Mouse (Mus musculus): ENCODE results near the gene Gse1. TPM values are rescaled to one million over a fixed set of nuclear protein-coding genes. Genes with fewer than 3 reads are reported as not detected.

Gene Gse1
- total and polyA plus RNA-seq, 3 experiments, result 23.6 to 128 (median 66.9) TPM

DNA sequence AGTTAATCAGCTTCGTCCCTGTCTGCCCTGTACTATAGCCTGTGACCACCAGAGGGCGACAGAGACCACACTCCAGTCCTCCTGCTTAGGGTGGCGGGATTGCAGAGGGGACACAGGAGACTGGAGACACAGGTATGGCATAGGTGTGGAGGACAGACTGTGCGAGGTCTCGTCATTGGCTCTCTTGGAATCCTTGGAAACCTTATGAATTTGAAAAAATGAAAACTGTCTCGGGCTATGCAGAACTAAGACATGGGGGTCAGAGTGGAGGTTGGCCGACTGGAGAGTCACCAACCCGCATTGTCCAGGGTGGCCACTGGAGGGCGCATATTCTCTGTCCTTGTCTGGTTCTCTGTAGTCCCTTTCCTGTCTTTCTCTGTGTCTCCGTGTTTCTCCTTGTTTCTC lies 49.2 kb upstream of the Gse1 start:
- Histone ChIP-seq H3K4me3 (ENCODE audit: control insufficient read depth in 1 of 2, insufficient read depth in 1 of 2, low read depth in 2 of 2, low read length in 2 of 2) (peak overlapping the region; percentile 29 to 34; a peak in 3 of 4 replicates), H3K79me2 (ENCODE audit: control insufficient read depth, insufficient read depth, low read length, poor library complexity) (no peaks in the 10 kb centered on the region), H3K27me3 (ENCODE audit: control insufficient read depth in 1 of 2, insufficient read depth in 2 of 2, low read length in 2 of 2) (no peaks in the 10 kb centered on the region), H3K27ac (ENCODE audit: control insufficient read depth, low read depth, low read length) (no peak overlapping the region), H3K36me3 (ENCODE audit: control insufficient read depth in 1 of 2, insufficient read depth in 2 of 2, low read length in 2 of 2) (no peaks in the 10 kb centered on the region), H3K9me3 (replicated peaks; ENCODE audit: insufficient read depth, low read length) (no peaks in the 10 kb centered on the region), H3K9ac (ENCODE audit: control insufficient read depth, low read depth, low read length, poor library complexity, severe bottlenecking) (0 out of 2 replicates have a peak overlapping the region, but pooled peaks have one; percentile 39), H3K4me1 (ENCODE audit: control insufficient read depth in 1 of 2, insufficient read depth in 2 of 2, low read length in 2 of 2) (no peaks in the 10 kb centered on the region)
- TF ChIP-seq RAD21 (IDR thresholded peaks at IDR 0.05; ENCODE audit: low read depth, low read length), result peak; percentile 85
- peak; percentile 70 to 97 (median 96) for TF ChIP-seq CTCF (IDR thresholded peaks at IDR 0.05 in 2 of 3, conservative IDR thresholded peaks at IDR 0.05 in 1 of 3; ENCODE audit: control insufficient read depth in 1 of 3, insufficient read depth in 1 of 3, low read depth in 2 of 3, low read length in 3 of 3, poor library complexity in 1 of 3, severe bottlenecking in 1 of 3)
- peak; percentile 44 for TF ChIP-seq ZC3H11A (IDR thresholded peaks at IDR 0.05; ENCODE audit: low read depth, low read length)
- TF ChIP-seq SMC3 (IDR thresholded peaks at IDR 0.05; ENCODE audit: low read depth, low read length), result peak; percentile 57
- no peak for TF ChIP-seq POLR2AphosphoS2 (IDR thresholded peaks at IDR 0.05; ENCODE audit: low read length)
- TF ChIP-seq SIN3A (IDR thresholded peaks at IDR 0.05; ENCODE audit: low read length), result 0 out of 2 replicates have a peak, but pooled peaks have one; percentile 21
- TF ChIP-seq GABPA (IDR thresholded peaks at IDR 0.05; ENCODE audit: low read depth, low read length), result no peak
- DNase-seq (ENCODE audit: low read depth, low spot score), result peak; percentile 88

DNA sequence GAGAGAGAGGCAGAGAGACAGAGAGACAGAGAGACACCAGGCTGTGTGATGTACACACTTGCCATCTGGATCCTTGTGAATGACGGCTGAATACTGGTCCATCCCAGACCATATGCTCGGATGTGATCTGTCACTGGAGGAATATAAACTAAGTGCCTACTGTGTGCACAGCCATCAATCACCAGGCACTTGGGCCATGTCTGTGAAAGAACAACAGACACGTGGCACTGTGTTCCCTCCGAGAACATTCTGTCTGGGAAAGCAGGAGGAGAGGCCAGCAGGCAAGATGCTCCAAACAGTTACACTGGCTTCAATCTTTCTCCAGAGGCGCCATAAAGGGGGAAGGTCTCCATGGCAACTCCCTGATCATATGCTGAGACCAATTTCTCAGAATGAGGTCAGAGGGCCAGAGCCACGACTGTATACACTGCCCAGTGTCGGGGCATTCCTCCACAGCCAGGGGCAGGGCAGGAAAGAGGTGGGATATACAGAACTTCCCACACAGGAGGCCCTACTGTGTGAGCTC lies 47.7 kb upstream of the Gse1 start:
- Histone ChIP-seq H3K4me3 (ENCODE audit: control insufficient read depth in 1 of 2, insufficient read depth in 1 of 2, low read depth in 2 of 2, low read length in 2 of 2) (no peak overlapping the region), H3K4me1 (ENCODE audit: control insufficient read depth in 1 of 2, insufficient read depth in 2 of 2, low read length in 2 of 2) (no peaks in the 10 kb centered on the region), H3K79me2 (ENCODE audit: control insufficient read depth, insufficient read depth, low read length, poor library complexity) (no peaks in the 10 kb centered on the region), H3K27ac (ENCODE audit: control insufficient read depth, low read depth, low read length) (no peak overlapping the region), H3K36me3 (ENCODE audit: control insufficient read depth in 1 of 2, insufficient read depth in 2 of 2, low read length in 2 of 2) (no peaks in the 10 kb centered on the region), H3K9ac (ENCODE audit: control insufficient read depth, low read depth, low read length, poor library complexity, severe bottlenecking) (no peak overlapping the region), H3K9me3 (replicated peaks; ENCODE audit: insufficient read depth, low read length) (no peaks in the 10 kb centered on the region), H3K27me3 (ENCODE audit: control insufficient read depth in 1 of 2, insufficient read depth in 2 of 2, low read length in 2 of 2) (no peaks in the 10 kb centered on the region)
- TF ChIP-seq ZC3H11A (IDR thresholded peaks at IDR 0.05; ENCODE audit: low read depth, low read length) (no peak), ZNF384 (IDR thresholded peaks at IDR 0.05; ENCODE audit: low read depth, low read length) (no peak), TAL1 (IDR thresholded peaks at IDR 0.05; ENCODE audit: low read length) (no peak), MAFK (IDR thresholded peaks at IDR 0.05; ENCODE audit: borderline replicate concordance, low read depth, low read length) (no peak), ZMIZ1 (IDR thresholded peaks at IDR 0.05; ENCODE audit: low read depth, low read length) (no peak), TCF12 (IDR thresholded peaks at IDR 0.05; ENCODE audit: low read depth, low read length) (no peak), POLR2AphosphoS5 (IDR thresholded peaks at IDR 0.05; ENCODE audit: borderline replicate concordance, low read depth, low read length) (no peak), USF2 (IDR thresholded peaks at IDR 0.05; ENCODE audit: borderline replicate concordance in 1 of 2, insufficient read depth in 1 of 2, low read depth in 1 of 2, low read length in 2 of 2) (no peak), ETS1 (IDR thresholded peaks at IDR 0.05; ENCODE audit: low read depth, low read length) (no peak), EP300 (IDR thresholded peaks at IDR 0.05; ENCODE audit: low read depth in 1 of 2, low read length in 2 of 2) (no peak), CHD2 (IDR thresholded peaks at IDR 0.05; ENCODE audit: low read length) (no peak), NRF1 (IDR thresholded peaks at IDR 0.05; ENCODE audit: insufficient read depth, low read depth, low read length, poor library complexity, severe bottlenecking) (no peak), NELFE (IDR thresholded peaks at IDR 0.05; ENCODE audit: low read depth, low read length) (no peak), SMC3 (IDR thresholded peaks at IDR 0.05; ENCODE audit: low read depth, low read length) (no peak), E2F4 (IDR thresholded peaks at IDR 0.05; ENCODE audit: borderline replicate concordance, low read depth, low read length) (no peak)
- DNase-seq (ENCODE audit: low read depth, low spot score), result no peak

Measured in MEL (cell line).